Mouse (Mus musculus): ENCODE results near the gene Crnkl1. TPM values are rescaled to one million over a fixed set of nuclear protein-coding genes. Genes with fewer than 3 reads are reported as not detected.

The Crnkl1 gene
- 59.2 TPM for polyA plus RNA-seq (2014; fragmentation: Illumina TruSeq; extraction: RNeasy Lipid Tissue Mini Kit (QIAGEN cat#74804); ENCODE audit: low read depth, low replicate concordance)

GRCm38 (mm10) chr2:145934339-145935231 lies at the start of gene Crnkl1, which contains the start of gene Cfap61:
Crnkl1 (minus strand) TSS chr2:145935014.
Cfap61 (plus strand) TSS chr2:145934784.

DNA sequence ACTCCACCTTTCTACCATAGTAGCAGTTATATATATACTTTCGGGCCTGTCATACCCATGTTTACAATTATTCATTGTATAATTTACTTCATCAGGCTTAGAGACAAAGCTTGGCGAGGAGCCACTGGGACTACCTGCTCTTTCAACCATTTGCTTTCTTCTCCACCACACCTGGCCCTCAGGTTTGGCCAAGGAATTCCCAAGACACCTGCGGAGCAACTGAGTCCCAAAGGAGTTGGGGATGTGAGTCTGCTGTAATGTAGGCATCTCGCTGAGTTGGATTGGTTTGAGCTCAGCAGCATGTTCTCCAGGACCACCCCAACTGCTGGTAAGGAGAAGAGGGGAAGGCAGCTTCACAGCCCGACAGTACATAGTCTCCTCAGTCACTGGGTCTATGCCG lies 33.0 kb downstream of the Crnkl1 start, which contains the start of gene Naa20:
Gene Naa20 (plus strand): TSS at position 239 of the 400 bp plus-strand sequence.

Other genes starting within 250 kb of the Crnkl1 start
- 93.5 TPM for gene Naa20, start 32.9 kb downstream of the Crnkl1 start, polyA plus RNA-seq (2014; fragmentation: Illumina TruSeq; extraction: RNeasy Lipid Tissue Mini Kit (QIAGEN cat#74804); ENCODE audit: low read depth, low replicate concordance)
- 96.7 TPM for gene Cfap61, start 230 bp downstream of the Crnkl1 start, polyA plus RNA-seq (2014; fragmentation: Illumina TruSeq; extraction: RNeasy Lipid Tissue Mini Kit (QIAGEN cat#74804); ENCODE audit: low read depth, low replicate concordance)